Mouse (Mus musculus) naive thymus-derived CD4-positive, alpha-beta T cell, adult 2 months (primary cell): ENCODE measurements at regions not wholly inside any gene's neighbourhood (a gene's known extent, or its start where the extent isn't known, plus 50 kb on each side); places are given as distances from the start of the nearest gene placed in this dataset.

ENCODE experiments used
- DNase-seq: peaks from one replicate; pipeline ENCODE4 v3.0.0-alpha.2; 2011; ENCODE audit warnings: low read depth

- no peak for DNase-seq
Measured at GRCm38 (mm10) chr19:32939692-32940091, 182.4 kb downstream of the Pten start.

- no peak for DNase-seq
Measured at GRCm38 (mm10) chr19:32940806-32941205, 183.5 kb downstream of the Pten start.

DNA sequence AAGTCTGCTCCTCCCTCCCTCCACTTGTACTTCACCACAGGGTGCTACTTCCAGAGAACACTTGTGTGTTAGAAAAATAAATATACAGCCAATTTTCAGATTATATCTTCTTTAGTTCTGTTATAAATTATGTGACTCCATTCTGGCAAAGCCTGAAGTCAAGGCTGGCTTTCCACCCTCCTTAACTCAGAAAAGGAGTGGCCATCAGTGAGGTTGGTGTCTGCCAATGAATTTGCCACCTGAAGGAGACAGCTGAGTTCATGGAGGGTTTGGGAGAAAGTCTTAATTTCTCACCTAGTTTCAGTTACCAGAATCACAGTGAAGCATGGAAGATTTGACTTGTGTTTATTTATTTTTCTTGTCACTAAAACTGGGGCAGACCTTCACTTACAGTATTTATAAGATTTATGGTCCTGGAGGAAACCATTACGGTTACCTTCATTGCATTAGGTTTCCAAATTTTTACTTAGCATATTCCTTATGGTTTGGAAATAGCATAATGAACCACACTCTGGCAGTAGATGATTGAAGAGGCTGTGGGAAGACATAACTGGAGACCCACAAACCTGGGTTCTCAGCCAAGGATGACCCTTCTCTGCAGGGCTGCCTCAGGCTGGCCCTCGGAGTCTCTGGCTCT lies 186.4 kb downstream of the Pten start:
- DNase-seq = no peak

DNA sequence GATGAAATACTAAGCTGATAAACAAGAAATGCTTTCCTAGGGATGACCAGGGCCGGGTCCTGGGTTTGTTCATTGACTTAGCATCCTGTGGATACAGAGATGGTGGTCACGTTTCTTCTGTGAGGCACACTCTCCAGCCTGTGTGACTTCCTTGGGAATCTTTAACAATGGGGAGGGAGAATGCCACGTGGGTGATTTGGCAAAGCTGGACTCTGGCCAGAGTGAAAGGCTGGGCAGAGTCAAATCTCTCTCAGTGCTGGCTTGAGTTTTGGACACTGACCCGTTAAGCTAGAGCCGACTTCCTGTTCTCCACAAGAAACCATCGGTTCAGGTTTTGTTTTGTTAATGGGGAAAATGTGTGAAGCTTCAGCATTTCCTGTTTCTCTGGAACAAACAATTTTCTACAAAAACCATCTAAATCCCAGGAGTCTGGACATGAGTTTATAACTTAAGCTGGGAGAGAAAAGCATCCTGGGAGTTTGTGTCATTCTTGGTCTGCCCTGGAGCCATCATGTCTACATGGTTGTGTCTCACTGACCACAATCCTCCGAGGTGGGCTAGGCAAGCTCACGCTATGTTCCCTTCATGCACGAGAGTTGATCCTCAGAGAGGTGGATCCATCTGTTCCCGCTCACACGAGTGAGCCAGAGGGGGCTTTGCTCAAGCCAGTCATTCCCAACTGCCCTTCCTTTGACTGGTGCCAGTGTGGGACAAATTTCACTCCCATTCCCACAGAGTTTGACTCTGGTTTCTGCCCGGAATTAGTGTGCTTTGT lies 190.0 kb downstream of the Pten start:
- DNase-seq = no peak

DNA sequence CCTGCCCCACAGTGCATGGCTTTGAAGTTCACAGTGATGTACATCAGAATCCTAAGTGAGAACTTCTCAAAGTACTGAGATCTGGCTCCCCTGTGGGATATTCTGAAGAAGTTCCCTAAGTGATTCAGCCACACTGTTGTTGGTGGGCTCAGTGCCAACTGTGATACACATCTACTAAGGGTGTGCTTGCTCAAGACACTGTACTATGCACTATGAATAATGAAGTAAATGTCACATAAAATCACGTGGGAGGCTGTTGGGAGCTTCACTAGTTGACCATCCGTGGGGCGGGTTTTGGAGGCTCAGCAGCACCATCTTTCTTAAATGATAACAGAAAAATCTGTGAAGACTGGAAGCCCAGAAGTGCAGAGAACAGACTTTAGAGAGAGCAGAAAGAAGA lies 193.0 kb downstream of the Pten start:
- DNase-seq = no peak

- DNase-seq = no peak
Measured at GRCm38 (mm10) chr19:32950794-32951193, 193.5 kb downstream of the Pten start.

- no peak for DNase-seq
Measured at GRCm38 (mm10) chr19:32952425-32952824, 195.1 kb downstream of the Pten start.

- DNase-seq = peak; percentile 64
Measured at GRCm38 (mm10) chr19:32952928-32953687, 195.8 kb downstream of the Pten start.

- DNase-seq = peak; percentile 67
Measured at GRCm38 (mm10) chr19:32954001-32954605, 196.8 kb downstream of the Pten start.

- DNase-seq = no peak
Measured at GRCm38 (mm10) chr19:32954942-32955341, 197.6 kb downstream of the Pten start.

DNA sequence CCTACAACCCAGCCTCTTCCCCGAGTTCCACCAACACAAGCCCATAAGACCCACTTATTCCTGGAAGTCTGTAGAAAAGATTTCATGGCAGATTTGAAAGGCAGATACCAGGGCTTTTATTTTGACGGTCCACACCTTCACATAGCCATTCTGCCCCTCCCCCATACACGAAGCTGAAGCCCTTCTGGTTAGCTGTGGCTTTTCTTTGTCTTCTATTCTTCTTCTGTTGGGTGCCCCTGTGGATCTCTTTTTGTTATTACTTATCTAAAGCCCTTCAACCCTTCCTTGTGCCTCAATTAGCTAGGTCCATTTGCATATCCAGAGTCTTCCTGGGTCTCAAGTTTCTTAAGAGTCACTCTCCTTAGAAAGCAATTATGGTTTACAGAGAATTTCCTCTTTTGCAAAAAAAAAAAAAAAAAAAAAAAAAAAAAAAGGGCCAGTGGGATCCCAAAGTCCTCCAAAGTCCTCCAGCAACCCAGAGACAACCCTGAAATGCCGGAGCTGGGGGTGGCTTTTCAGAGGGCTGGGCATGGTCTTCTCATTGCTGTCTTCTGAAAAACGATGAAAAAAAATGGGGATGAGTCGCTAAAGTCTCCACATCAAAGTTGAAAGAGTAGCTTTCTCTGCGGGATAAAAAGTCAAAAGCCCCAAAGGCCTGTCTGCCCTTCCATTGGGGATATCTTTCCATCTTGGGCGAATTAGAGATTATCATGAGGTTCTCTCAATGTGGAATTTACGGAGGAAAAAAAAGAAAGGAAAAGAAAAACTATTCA lies 199.0 kb downstream of the Pten start:
- peak; percentile 46 for DNase-seq

DNA sequence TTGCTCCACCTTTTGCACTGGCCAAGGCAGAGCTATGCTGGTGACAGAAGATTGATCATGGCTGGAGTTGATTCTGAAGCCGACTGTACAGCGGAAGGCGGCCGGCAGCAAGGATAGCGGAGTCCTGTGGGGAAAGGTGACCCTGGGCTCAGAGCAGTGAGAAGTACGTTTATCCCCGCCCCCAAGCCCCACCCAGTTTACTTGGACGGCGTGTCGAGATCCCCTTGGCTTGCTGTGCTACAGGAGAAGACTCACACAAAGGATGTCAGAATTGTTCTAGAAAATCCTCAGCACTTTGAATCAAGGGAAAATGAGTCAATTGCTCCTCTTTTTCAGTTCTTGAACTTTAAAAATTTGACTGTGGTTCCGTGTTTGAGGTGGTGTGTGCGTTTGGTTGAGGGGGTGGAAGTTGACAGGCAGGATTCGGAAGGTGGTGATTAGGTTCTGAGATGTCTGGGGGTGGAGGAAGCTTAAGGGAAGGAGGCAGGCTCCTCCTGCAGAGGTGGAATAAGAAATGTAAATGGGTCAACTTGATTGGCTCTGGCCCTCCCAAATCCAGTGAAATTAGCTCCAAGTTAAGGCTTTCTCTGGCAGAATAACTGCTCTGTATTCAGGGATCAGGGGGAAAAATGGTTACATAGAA lies 199.7 kb downstream of the Pten start:
- peak; percentile 57 for DNase-seq

DNA sequence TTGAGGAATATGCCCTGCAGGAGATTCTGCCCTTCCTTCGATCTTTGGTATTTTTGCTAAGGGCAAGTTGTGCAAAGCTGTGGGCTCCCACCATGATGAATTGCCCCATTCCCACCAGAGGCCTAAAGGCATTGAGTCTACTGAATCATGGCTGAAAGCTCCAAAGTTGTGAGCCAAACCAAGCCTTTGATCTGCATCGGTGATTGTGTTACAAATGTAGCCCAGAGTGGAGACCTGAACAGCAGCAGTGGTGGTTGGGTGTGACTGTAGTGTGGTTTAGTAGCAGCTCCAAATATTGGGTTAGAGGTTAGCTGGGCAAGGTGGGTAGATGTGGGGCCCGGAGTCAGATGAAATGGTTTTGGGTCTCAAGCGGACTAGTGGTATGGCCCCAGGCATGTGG lies 201.0 kb downstream of the Pten start:
- DNase-seq = no peak

- DNase-seq = no peak
Measured at GRCm38 (mm10) chr19:32958791-32959190, 201.5 kb downstream of the Pten start.

DNA sequence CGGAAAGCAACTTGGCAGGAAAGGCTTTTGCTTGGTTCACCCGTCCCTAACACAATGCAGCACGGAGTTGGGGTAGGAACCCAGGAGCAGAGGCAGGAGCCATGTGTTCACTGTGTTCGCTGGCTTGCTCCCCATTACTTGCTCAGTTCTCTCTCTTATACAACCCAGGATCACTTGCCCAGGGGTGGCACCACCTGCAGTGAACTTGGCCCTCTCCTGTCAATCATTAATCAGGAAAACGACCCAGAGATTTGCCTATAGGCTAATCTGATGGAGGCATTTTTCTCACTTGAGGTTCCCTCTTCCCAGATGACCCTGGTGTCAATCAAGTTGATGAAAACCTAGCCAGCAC lies 202.5 kb downstream of the Pten start:
- no peak for DNase-seq

GRCm38 (mm10) chr19:32960196-32960947 lies 203.1 kb downstream of the Pten start:
- DNase-seq = peak; percentile 53

DNA sequence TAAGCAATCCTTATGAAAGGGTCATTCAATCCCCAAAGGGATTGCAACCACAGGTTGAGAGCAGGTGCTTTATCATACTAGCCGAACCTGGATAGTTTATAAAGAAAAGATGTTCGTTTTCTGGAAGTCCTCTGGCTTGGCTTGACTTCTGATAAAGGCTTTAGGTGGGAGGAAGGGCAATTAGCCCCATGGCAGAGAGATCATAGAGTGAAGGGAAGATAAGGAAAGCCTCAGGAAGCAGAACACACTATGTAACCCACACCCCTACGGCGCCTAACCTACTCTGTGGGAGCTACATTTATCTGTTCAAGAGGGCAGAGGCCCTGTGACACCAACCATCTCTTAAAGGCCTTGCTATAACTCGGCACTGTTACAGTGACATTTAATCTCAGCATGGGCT lies 204.2 kb downstream of the Pten start:
- no peak for DNase-seq

- peak; percentile 70 for DNase-seq
Measured at GRCm38 (mm10) chr19:32963983-32964382, 206.7 kb downstream of the Pten start.

- no peak for DNase-seq
Measured at GRCm38 (mm10) chr19:32965488-32965887, 208.2 kb downstream of the Pten start.

DNA sequence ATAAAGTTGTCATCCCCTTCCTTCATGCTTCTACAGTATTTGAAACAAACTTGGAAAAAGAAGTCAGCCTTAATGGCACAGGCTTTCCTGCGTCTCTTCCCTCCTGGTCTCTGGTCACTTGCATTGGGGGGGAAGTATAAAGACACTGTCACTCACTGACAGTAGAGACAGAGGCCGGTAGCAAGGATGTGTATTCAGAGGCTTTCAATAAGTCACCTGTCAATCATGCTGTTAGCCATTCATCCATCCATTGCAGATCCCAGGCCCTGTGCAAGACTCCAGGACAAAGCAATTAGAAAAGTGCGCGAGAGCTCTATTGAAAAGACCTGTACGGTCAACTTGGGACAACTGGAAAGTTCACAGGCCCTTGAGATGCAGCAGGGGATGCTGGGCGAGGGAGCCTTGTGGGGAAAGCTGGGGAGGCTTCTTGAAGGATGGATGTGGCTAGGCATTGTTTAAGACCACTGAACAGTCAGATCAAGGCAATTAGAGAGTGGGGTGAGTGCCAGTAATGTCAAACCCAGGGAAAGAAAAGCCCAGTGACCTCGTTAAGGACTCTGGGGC lies 212.0 kb downstream of the Pten start:
- DNase-seq = no peak
